In the genomic region with DNA sequence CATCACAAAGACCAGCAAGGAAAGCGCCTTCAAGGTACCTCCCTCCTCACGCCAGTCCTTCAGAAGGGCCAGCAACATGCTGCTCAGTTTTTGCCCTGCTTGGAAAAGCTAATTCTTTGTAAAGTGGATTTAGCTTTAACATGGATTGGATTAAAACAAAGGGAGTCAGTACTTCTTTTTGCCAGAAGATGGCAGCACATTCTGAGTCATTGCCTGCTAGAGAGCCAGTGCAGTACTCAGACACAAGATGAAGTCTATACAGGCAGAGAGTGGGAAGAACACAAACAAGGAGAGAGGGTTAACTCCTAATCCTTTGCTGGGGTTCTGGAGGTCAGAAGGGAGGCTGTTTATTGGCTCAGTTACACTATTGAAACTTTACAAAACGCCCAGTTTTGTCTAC, we compare ENCODE assay signal across 9 mouse cellular contexts. TPM values are rescaled to one million over a fixed set of nuclear protein-coding genes. Genes with fewer than 3 reads are reported as not detected.
DNase-seq lines count a peak whose midpoint lies in the region; ATAC-seq and TF ChIP-seq lines count a peak whose summit lies in the region.
"Had no signal": no experiment of that assay in that cellular context is flagged by ENCODE, and none has a peak within 500 bp of the region (broad histone marks: within the 10 kb centered on the region; RNA-seq: fewer than 3 reads in every experiment).

No protein-coding gene starts in this region.

- TF ChIP-seq CTCF in lung, embryonic 14.5 days (IDR thresholded peaks at IDR 0.05; ENCODE audit: low read depth), result peak; percentile 86

- peak; percentile 20 for DNase-seq in 3134 (ENCODE audit: extremely low read depth, insufficient read length, low spot score)
- peak; percentile 82 for DNase-seq in CD4-positive, CD25-positive, alpha-beta regulatory T cell, adult 2 months (ENCODE audit: low read depth, low spot score)
- DNase-seq in c-Kit-positive CD71-positive TER-119-positive erythroid progenitor cells, embryonic 14.5 days (ENCODE audit: low spot score), result peak; percentile 71
- peak; percentile 83 for DNase-seq in kidney, postnatal 14 days
- peak; percentile 92 for DNase-seq in lung, embryonic 14.5 days
- DNase-seq in retina, postnatal 1 day, result peak; percentile 86

- H3K27ac ChIP-seq in lung, embryonic 14.5 days (ENCODE audit: low read depth), result no peak overlapping the region

- WGBS in lung, embryonic 14.5 days, result 46% methylated on average over 3 of the region's 3 CpGs

- no peaks in the 10 kb centered on the region for H3K4me1 ChIP-seq in lung, embryonic 14.5 days (ENCODE audit: insufficient read depth)

- H3K4me2 ChIP-seq in lung, embryonic 14.5 days, result no peak overlapping the region

- H3K4me3 ChIP-seq in lung, embryonic 14.5 days (ENCODE audit: low read depth, low read length), result no peak overlapping the region

- ATAC-seq in frontal cortex, adult (ENCODE audit: low TSS enrichment), result peak; percentile 69
- peak; percentile 49; the same call in 1 of the 2 replicates for ATAC-seq in lung, embryonic 14.5 days (ENCODE audit: insufficient read depth)
- ATAC-seq in activated CD4-positive, CD25-positive, alpha-beta regulatory T cell, adult 4 months, result no peak

- no peaks in the 10 kb centered on the region for H3K9me3 ChIP-seq in lung, embryonic 14.5 days (ENCODE audit: low read depth, low read length)

- no peaks in the 10 kb centered on the region for H3K27me3 ChIP-seq in lung, embryonic 14.5 days (ENCODE audit: insufficient read depth, low read length)

- H3K9ac ChIP-seq in lung, embryonic 14.5 days, result no peak overlapping the region

- peaks cover 30% of the 10 kb centered on the region; the same call in 1 of the 2 replicates for H3K36me3 ChIP-seq in lung, embryonic 14.5 days (ENCODE audit: insufficient read depth)

RNA-seq across cellular contexts. Expression of a gene that starts 17.6 kb away (rescaled TPM):
- 539 and 550 TPM in 2 replicates for polyA plus RNA-seq in lung, embryonic 14.5 days (2014; fragmentation: Nextera tagmentation; extraction: Ambion mirVana)
- polyA plus RNA-seq in activated CD4-positive, CD25-positive, alpha-beta regulatory T cell, adult 4 months (2017; shearing (Covaris generic)), result 100 to 1,000 TPM; 323 to 363 TPM

RNA-seq across cellular contexts. Expression of a gene that starts 40.4 kb away (rescaled TPM):
- polyA plus RNA-seq in lung, embryonic 14.5 days (2014; fragmentation: Nextera tagmentation; extraction: Ambion mirVana), result 1.4 and 2.2 TPM in 2 replicates
- polyA plus RNA-seq in activated CD4-positive, CD25-positive, alpha-beta regulatory T cell, adult 4 months (2017; shearing (Covaris generic)), result 1 to 10 TPM; 2.5 to 2.7 TPM
- polyA plus RNA-seq: small intestine, adult 2 months had no signal

RNA-seq across cellular contexts. Expression of a gene that starts 48.5 kb away (rescaled TPM):
- polyA plus RNA-seq in lung, embryonic 14.5 days (2014; fragmentation: Nextera tagmentation; extraction: Ambion mirVana), result 8.6 and 9.6 TPM in 2 replicates
- polyA plus RNA-seq in activated CD4-positive, CD25-positive, alpha-beta regulatory T cell, adult 4 months (2017; shearing (Covaris generic)), result 1 to 10 TPM; 8.6 to 9.4 TPM

RNA-seq across cellular contexts. Expression of a gene that starts 48.6 kb away (rescaled TPM):
- 132 and 145 TPM in 2 replicates for polyA plus RNA-seq in lung, embryonic 14.5 days (2014; fragmentation: Nextera tagmentation; extraction: Ambion mirVana)
- polyA plus RNA-seq in activated CD4-positive, CD25-positive, alpha-beta regulatory T cell, adult 4 months (2017; shearing (Covaris generic)), result 100 to 1,000 TPM; 158 to 178 TPM

Comparison
In these comparisons a context has a peak if more than half of its experiments do, and no peak if none do; other contexts are left out.
1. DNase-seq: peak in every context shown above with its lines; median percentile 92 in lung, embryonic 14.5 days; 86 in retina, postnatal 1 day; 83 in kidney, postnatal 14 days; 82 in CD4-positive, CD25-positive, alpha-beta regulatory T cell, adult 2 months; 71 in c-Kit-positive CD71-positive TER-119-positive erythroid progenitor cells, embryonic 14.5 days; 20 in 3134.